In the genomic region with DNA sequence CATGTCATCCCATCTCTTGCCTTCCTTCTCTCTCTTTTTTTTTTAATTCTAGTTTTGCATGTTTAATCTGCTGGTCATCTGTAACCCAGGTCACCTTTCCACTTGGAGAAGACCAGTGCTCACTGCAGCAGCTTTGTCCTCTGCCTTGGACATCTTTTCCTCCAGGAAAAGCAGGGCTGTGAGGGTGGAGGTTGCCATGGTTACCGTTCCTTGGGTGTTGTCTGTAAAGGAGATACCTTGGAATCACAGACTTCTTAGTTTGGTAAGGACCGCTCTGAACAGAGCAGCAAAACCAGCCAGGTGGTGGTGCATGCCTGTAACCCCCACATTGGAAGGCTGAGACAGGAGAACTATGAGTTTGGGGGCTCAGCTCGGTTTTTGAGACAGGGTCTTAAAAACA, we compare ENCODE assay signal across 17 mouse cellular contexts. TPM values are rescaled to one million over a fixed set of nuclear protein-coding genes. Genes with fewer than 3 reads are reported as not detected.
A peak's percentile ranks its signal among the peaks of the same experiment; 100 is the strongest.
DNase-seq lines count a peak whose midpoint lies in the region; ATAC-seq lines count a peak whose summit lies in the region.
"Had no signal": no experiment of that assay in that cellular context is flagged by ENCODE, and none has a peak within 500 bp of the region (broad histone marks: within the 10 kb centered on the region; RNA-seq: fewer than 3 reads in every experiment).

No protein-coding gene starts in this region.

- peaks cover 4% of the 10 kb centered on the region; the same call in 1 of the 2 replicates for H3K36me3 ChIP-seq in midbrain, embryonic 13.5 days
- H3K36me3 ChIP-seq in midbrain, embryonic 10.5 days = peaks cover 13% of the 10 kb centered on the region
- no peaks in the 10 kb centered on the region for H3K36me3 ChIP-seq in hindbrain, embryonic 16.5 days (ENCODE audit: control insufficient read depth, insufficient read depth, low read length)
- H3K36me3 ChIP-seq: embryonic facial prominence, embryonic 12.5 days; intestine, embryonic 15.5 days had no signal

- no peaks in the 10 kb centered on the region for H3K9me3 ChIP-seq in midbrain, embryonic 13.5 days
- H3K9me3 ChIP-seq in midbrain, embryonic 10.5 days (replicated peaks) = no peaks in the 10 kb centered on the region
- H3K9me3 ChIP-seq in hindbrain, embryonic 16.5 days (ENCODE audit: control insufficient read depth, low read length) = no peaks in the 10 kb centered on the region
- H3K9me3 ChIP-seq: embryonic facial prominence, embryonic 12.5 days; heart, embryonic 12.5 days; intestine, embryonic 15.5 days; lung, embryonic 15.5 days had no signal

- WGBS in midbrain, embryonic 13.5 days = 81% methylated on average over 3 of the region's 3 CpGs
- WGBS in midbrain, embryonic 10.5 days = 85% methylated on average over 3 of the region's 3 CpGs
- WGBS in hindbrain, embryonic 16.5 days = 80% methylated on average over 3 of the region's 3 CpGs

- peak; percentile 73 to 79 for DNase-seq in frontal cortex, adult 2 months (ENCODE audit: extremely low spot score in 1 of 2, low spot score in 1 of 2)
- DNase-seq in frontal cortex, postnatal 14 days (ENCODE audit: low spot score in 2 of 2) = no peak
- DNase-seq in midbrain, embryonic 10.5 days (ENCODE audit: low spot score) = no peak
- peak; percentile 37 to 42 for DNase-seq in left cerebral cortex, postnatal 36 days (ENCODE audit: low spot score in 2 of 2)
- DNase-seq: cerebellum, adult 2 months; gastrocnemius, postnatal 25 days had no signal

- no peak for ATAC-seq in midbrain, embryonic 13.5 days
- no peak for ATAC-seq in megakaryocyte-erythroid progenitor cell, adult 5-6 weeks (replicated peaks; ENCODE audit: low FRiP score, low TSS enrichment, poor library complexity, severe bottlenecking)
- ATAC-seq in hindbrain, embryonic 16.5 days = no peak
- ATAC-seq: intestine, embryonic 15.5 days had no signal

- H3K4me2 ChIP-seq in midbrain, embryonic 13.5 days (replicated peaks) = no peak overlapping the region
- H3K4me2 ChIP-seq in hindbrain, embryonic 16.5 days (ENCODE audit: low read length) = no peak overlapping the region
- H3K4me2 ChIP-seq: embryonic facial prominence, embryonic 12.5 days; heart, embryonic 12.5 days; intestine, embryonic 15.5 days; liver, embryonic 11.5 days; lung, embryonic 15.5 days had no signal

- H3K27ac ChIP-seq in midbrain, embryonic 13.5 days = peak overlapping the region; percentile 44
- no peak overlapping the region for H3K27ac ChIP-seq in midbrain, embryonic 10.5 days (replicated peaks)
- H3K27ac ChIP-seq in hindbrain, embryonic 16.5 days (ENCODE audit: low read depth, low read length) = no peak overlapping the region
- H3K27ac ChIP-seq: embryonic facial prominence, embryonic 12.5 days; forebrain, embryonic 10.5 days; intestine, embryonic 15.5 days; kidney, postnatal 0 days; lung, embryonic 15.5 days; stomach, postnatal 0 days had no signal

- H3K27me3 ChIP-seq in midbrain, embryonic 13.5 days = no peaks in the 10 kb centered on the region
- no peaks in the 10 kb centered on the region for H3K27me3 ChIP-seq in midbrain, embryonic 10.5 days (ENCODE audit: low read depth, poor library complexity, severe bottlenecking)
- no peaks in the 10 kb centered on the region for H3K27me3 ChIP-seq in hindbrain, embryonic 16.5 days (replicated peaks; ENCODE audit: control insufficient read depth, insufficient read depth, low read length)
- H3K27me3 ChIP-seq: embryonic facial prominence, embryonic 12.5 days; heart, embryonic 12.5 days; intestine, embryonic 15.5 days; lung, embryonic 15.5 days had no signal

- no peak overlapping the region for H3K4me3 ChIP-seq in midbrain, embryonic 13.5 days (replicated peaks)
- no peak overlapping the region for H3K4me3 ChIP-seq in midbrain, embryonic 10.5 days
- no peak overlapping the region for H3K4me3 ChIP-seq in hindbrain, embryonic 16.5 days (ENCODE audit: low read length)
- H3K4me3 ChIP-seq: embryonic facial prominence, embryonic 12.5 days; forebrain, embryonic 10.5 days; heart, embryonic 12.5 days; intestine, embryonic 15.5 days; lung, embryonic 15.5 days had no signal

- peaks cover 13% of the 10 kb centered on the region for H3K4me1 ChIP-seq in midbrain, embryonic 13.5 days (replicated peaks)
- H3K4me1 ChIP-seq in midbrain, embryonic 10.5 days = peaks cover 8% of the 10 kb centered on the region
- H3K4me1 ChIP-seq in hindbrain, embryonic 16.5 days (ENCODE audit: control insufficient read depth, insufficient read depth, low read depth, low read length) = peaks cover 2% of the 10 kb centered on the region; the same call in 1 of the 2 replicates
- H3K4me1 ChIP-seq: embryonic facial prominence, embryonic 12.5 days had no signal

- intact Hi-C loops in left cerebral cortex, postnatal 36 days (cut with DNase I) = no loop called here

- no peak overlapping the region for H3K9ac ChIP-seq in midbrain, embryonic 13.5 days (replicated peaks)
- H3K9ac ChIP-seq in hindbrain, embryonic 16.5 days (ENCODE audit: low read depth, low read length) = no peak overlapping the region
- H3K9ac ChIP-seq: embryonic facial prominence, embryonic 12.5 days; heart, embryonic 12.5 days; intestine, embryonic 15.5 days; lung, embryonic 15.5 days had no signal

RNA-seq across cellular contexts. Expression of gene Ano6, which starts 26.9 kb away (rescaled TPM):
- 23.8 and 27.7 TPM in 2 replicates for polyA plus RNA-seq in frontal cortex, adult 2 months (2012; rRNA removed)
- polyA plus RNA-seq in midbrain, embryonic 13.5 days (2015; fragmentation: Nextera tagmentation; extraction: Ambion mirVana) = 26.1 and 26.8 TPM in 2 replicates
- 30.0 and 33.6 TPM in 2 replicates for polyA plus RNA-seq in midbrain, embryonic 10.5 days (2016; fragmentation: Nextera tagmentation; extraction: Ambion mirVana)
- total RNA-seq in left cerebral cortex, postnatal 36 days (2021) = 10 to 100 TPM; 17.9 to 22.9 TPM
- total RNA-seq in megakaryocyte-erythroid progenitor cell, adult 5-6 weeks (2014; fragmentation: Nextera tagmentation) = 11.5 and 18.0 TPM in 2 replicates
- 10.5 and 15.9 TPM in 2 replicates for total RNA-seq in megakaryocyte-erythroid progenitor cell, adult 5-6 weeks (2017)
- 25.0 and 30.6 TPM in 2 replicates for polyA plus RNA-seq in hindbrain, embryonic 16.5 days (2015; fragmentation: Nextera tagmentation; extraction: Ambion mirVana)

Comparison
In these comparisons a context has a peak if more than half of its experiments do, and no peak if none do; other contexts are left out.
1. DNase-seq: peak in frontal cortex, adult 2 months (2 of 2) and left cerebral cortex, postnatal 36 days (2 of 2); none in frontal cortex, postnatal 14 days (0 of 2) and midbrain, embryonic 10.5 days (single experiment).